Mouse (Mus musculus) liver, postnatal 0 days (tissue): ENCODE data around the gene Fam169b. TPM values are rescaled to one million over a fixed set of nuclear protein-coding genes. Genes with fewer than 3 reads are reported as not detected.
"Not testable (repeated sequence)": the region's sequence is repeated elsewhere in the genome, so short reads cannot be mapped to it uniquely, and the experiment has no call there.

ENCODE experiments used
- ATAC-seq: fragments of 200-750 bp; cut with Nextera tagmentation; 2 replicates; pipeline ENCODE4 v1.8.0; 2017; ENCODE audit warnings: mild to moderate bottlenecking, moderate library complexity
- DNase-seq: peaks from one replicate; pipeline ENCODE4 v3.0.0-alpha.2; 2016
- H3K27ac ChIP-seq: fragments of 300-500 bp; sonication (generic); 2 replicates; pipeline ENCODE4 v1.5.1; 2014; ENCODE audit warnings: antibody characterized with exemption, moderate library complexity, mild to moderate bottlenecking, low read depth
- H3K27me3 ChIP-seq: fragments of 300-500 bp; sonication (generic); 2 replicates; pipeline ENCODE4 v1.6.1; 2014; ENCODE audit warnings: low read length, control low read depth, mixed read lengths; ENCODE audit not compliant: insufficient read depth
- H3K36me3 ChIP-seq: fragments of 300-500 bp; sonication (generic); replicated peaks from 2 replicates; pipeline ENCODE4 v1.6.1; 2014; ENCODE audit warnings: mild to moderate bottlenecking, control low read depth, low read length, moderate library complexity, mixed read lengths; ENCODE audit not compliant: insufficient read depth
- H3K4me1 ChIP-seq: fragments of 300-500 bp; sonication (generic); 2 replicates; pipeline ENCODE4 v1.6.1; 2014; ENCODE audit warnings: antibody characterized with exemption, mild to moderate bottlenecking, control low read depth; ENCODE audit not compliant: insufficient read depth
- H3K4me2 ChIP-seq: fragments of 300-500 bp; sonication (generic); 2 replicates; pipeline ENCODE4 v1.6.1; 2014; ENCODE audit warnings: low read depth, mild to moderate bottlenecking, low read length, moderate library complexity, mixed read lengths
- H3K4me3 ChIP-seq: fragments of 300-500 bp; sonication (generic); 2 replicates; pipeline ENCODE4 v1.5.1; 2014; ENCODE audit warnings: low read depth, low read length
- H3K9ac ChIP-seq: fragments of 300-500 bp; sonication (generic); replicated peaks from 2 replicates; pipeline ENCODE4 v1.6.1; 2014; ENCODE audit warnings: mild to moderate bottlenecking, moderate library complexity
- H3K9me3 ChIP-seq: fragments of 300-500 bp; sonication (generic); 2 replicates; pipeline ENCODE4 v1.6.1; 2016; ENCODE audit warnings: mild to moderate bottlenecking, control low read depth, low read length, mixed read lengths
- CTCF ChIP-seq: sonication (generic); IDR thresholded peaks from 2 replicates; pipeline ENCODE4 v1.5.1; 2016; ENCODE audit warnings: antibody characterized with exemption, low read depth
- EP300 ChIP-seq: IDR thresholded peaks from 2 replicates; pipeline ENCODE4 v1.6.1; 2016; ENCODE audit warnings: antibody characterized with exemption, low read depth, mild to moderate bottlenecking
- WGBS: fragments of 180-500 bp; shearing (Covaris S2); extraction: QIAGEN DNeasy Blood & Tissue Kit; methylation state at CpG from one replicate; pipeline ENCODE4 v1.1.7; 2014; ENCODE audit not compliant: insufficient replicate concordance; 5-methylcytosine and 5-hydroxymethylcytosine counted together
- polyA plus RNA-seq: library from polyadenylated mRNA; unstranded; fragments of >200 nt; fragmentation: Nextera tagmentation; extraction: Ambion mirVana; gene quantifications from 2 replicates; pipeline ENCODE4 v1.2.1, GENCODE M21; 2015

Gene Fam169b
- polyA plus RNA-seq, 1 experiment from 2014 or later = 4.5 TPM

DNA sequence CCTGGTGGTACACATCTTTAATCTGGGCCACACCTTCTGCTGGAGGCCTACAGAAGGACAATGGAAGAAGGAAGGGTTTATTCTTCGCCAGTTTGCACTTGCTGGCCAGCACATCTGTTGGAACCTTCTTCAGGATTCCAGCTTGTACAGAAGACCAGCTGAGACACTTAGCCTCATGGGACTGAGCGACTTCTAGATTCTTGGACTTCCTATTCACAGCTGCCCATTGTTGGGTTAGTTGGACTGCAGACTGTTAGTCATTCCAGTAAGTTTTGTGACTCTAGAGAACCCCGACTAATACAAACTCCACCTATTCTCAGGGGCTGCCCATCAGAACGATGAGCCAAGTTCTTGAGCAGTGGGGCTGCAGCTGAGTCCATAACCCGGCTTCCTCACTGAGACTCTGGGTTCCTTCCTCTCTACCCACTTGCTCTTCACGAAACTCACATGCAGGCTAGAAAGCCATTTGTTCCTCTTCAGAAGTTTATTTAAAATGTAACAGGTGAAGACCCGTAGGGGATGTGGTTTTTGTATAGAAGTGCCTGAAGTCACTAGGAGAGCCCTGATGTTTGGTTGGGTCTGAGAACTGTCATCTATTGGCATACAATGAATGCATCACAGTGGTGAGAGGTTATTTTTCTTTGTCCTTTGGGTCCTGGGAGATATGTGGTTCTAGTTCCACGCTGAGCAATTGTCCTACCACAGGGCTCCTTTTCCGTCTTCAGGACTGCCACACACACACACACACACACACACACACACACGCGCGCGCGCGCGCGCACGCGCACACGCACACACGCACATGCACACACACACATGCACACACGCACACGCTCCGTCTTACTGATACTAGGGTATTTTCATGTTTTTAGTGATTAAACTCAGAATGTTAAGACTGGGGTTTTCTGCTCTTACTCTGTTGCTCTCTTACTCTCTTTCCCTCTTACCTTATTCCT lies 13.2 kb downstream of the Fam169b start:
- 71% methylated on average over 24 of the region's 24 CpGs for WGBS
- Histone ChIP-seq H3K4me2 (no peak overlapping the region), H3K4me1 (peaks cover 34% of the 10 kb centered on the region), H3K4me3 (no peak overlapping the region), H3K27me3 (no peaks in the 10 kb centered on the region), H3K9me3 (no peaks in the 10 kb centered on the region), H3K27ac (peak overlapping the region; percentile 87), H3K9ac (no peak overlapping the region), H3K36me3 (no peaks in the 10 kb centered on the region)
- ATAC-seq (no peak), DNase-seq (no peak)
- TF ChIP-seq EP300 (no peak), CTCF (no peak)

- no peaks in the 10 kb centered on the region for H3K36me3 ChIP-seq
- H3K27me3 ChIP-seq = no peaks in the 10 kb centered on the region
- TF ChIP-seq CTCF = no peak
- DNase-seq (no peak), ATAC-seq (no peak)
- H3K9me3 ChIP-seq = no peaks in the 10 kb centered on the region
- no peak overlapping the region for H3K4me3 ChIP-seq
- H3K9ac ChIP-seq = no peak overlapping the region
- WGBS = 58% methylated on average over 2 of the region's 2 CpGs
- no peak overlapping the region for H3K4me2 ChIP-seq
- H3K4me1 ChIP-seq = peaks cover 34% of the 10 kb centered on the region
- H3K27ac ChIP-seq = peak overlapping the region; percentile 16; the same call in 1 of the 2 replicates
Observed at GRCm38 (mm10) chr7:68287582-68287981, 13.9 kb downstream of the Fam169b start.

DNA sequence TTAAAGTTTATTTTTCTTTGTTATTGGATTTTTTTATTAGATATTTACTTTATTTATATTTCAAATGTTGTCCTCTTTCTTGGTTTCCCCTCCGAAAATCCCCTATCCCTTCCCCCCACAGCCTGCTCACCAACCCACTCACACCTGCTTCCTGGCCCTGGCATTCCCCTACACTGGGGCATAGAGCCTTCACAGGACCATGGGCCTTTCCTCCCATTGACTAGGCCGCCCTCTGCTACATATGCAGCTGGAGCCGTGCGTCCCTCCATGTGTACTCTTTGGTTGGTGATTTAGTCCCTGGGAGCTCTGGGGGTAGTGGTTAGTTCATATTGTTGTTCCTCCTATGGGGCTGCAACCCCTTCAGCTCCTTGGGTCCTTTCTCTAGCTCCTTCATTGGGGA lies 14.4 kb downstream of the Fam169b start:
- H3K4me1 ChIP-seq = peaks cover 33% of the 10 kb centered on the region
- H3K27ac ChIP-seq, H3K9me3 ChIP-seq, H3K27me3 ChIP-seq, DNase-seq, H3K9ac ChIP-seq, ATAC-seq, H3K36me3 ChIP-seq, H3K4me2 ChIP-seq, H3K4me3 ChIP-seq: not testable (repeated sequence)
- WGBS = 81% methylated on average over 4 of the region's 4 CpGs

- Histone ChIP-seq H3K9ac (no peak overlapping the region), H3K4me1 (peaks cover 24% of the 10 kb centered on the region), H3K4me3 (no peak overlapping the region), H3K27me3 (no peaks in the 10 kb centered on the region), H3K4me2 (no peak overlapping the region), H3K9me3 (no peaks in the 10 kb centered on the region), H3K27ac (no peak overlapping the region), H3K36me3 (no peaks in the 10 kb centered on the region)
- WGBS = 85% methylated on average over 8 of the region's 8 CpGs
- no peak for DNase-seq
- ATAC-seq = no peak
- TF ChIP-seq EP300 (no peak), CTCF (no peak)
Observed at GRCm38 (mm10) chr7:68289081-68289480, 15.4 kb downstream of the Fam169b start.

- Histone ChIP-seq H3K9ac (no peak overlapping the region), H3K36me3 (no peaks in the 10 kb centered on the region), H3K9me3 (no peaks in the 10 kb centered on the region), H3K4me1 (peaks cover under 1% of the 10 kb centered on the region; the same call in 1 of the 2 replicates), H3K27me3 (no peaks in the 10 kb centered on the region), H3K4me2 (no peak overlapping the region), H3K4me3 (no peak overlapping the region), H3K27ac (no peak overlapping the region)
- DNase-seq (no peak), ATAC-seq (no peak)
- WGBS = 70% methylated on average over 1 of the region's 1 CpGs
- no peak for TF ChIP-seq CTCF
- TF ChIP-seq EP300 = no peak
Observed at GRCm38 (mm10) chr7:68291603-68292002, 18.0 kb downstream of the Fam169b start.

DNA sequence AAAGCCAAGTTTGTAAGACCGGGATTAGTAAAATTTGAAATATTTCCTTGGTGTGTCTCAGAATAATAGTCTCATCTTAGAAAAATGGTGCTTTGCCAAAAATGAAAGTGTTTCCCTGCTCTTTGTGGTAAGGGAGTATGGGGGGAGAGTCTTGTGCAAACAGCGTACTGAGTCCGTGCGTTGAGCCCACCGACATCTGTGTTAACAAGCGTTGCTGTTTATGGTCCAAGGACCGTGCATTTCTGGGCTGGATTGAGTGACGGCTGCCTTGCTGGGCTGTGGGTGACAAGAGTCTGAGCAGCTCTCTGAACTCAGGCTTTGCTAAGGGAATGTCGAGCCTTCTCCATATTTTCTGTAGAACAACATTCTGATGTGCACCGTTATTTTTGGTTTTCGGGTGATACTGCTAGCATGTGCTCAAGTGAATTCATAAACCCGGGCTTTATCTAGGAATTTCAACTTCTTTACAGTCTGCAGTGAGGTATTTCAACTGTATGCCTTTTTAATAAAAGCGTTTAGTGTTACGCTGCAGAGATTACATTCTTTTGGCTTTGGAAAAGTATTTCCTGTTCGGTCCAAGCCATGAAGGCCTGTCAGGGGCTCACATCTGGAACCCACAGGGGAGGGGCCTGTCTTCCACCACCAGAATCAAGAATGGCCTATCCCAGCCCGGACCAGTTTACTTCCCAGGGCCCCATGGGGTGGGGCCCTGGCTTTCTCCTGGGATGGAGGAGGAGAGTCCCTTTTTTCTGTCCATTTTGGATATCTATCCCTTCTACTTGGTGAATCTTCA lies 20.6 kb downstream of the Fam169b start:
- no peaks in the 10 kb centered on the region for H3K36me3 ChIP-seq
- DNase-seq (no peak), ATAC-seq (no peak)
- H3K4me2 ChIP-seq = no peak overlapping the region
- no peak overlapping the region for H3K4me3 ChIP-seq
- WGBS = 72% methylated on average over 16 of the region's 16 CpGs
- no peaks in the 10 kb centered on the region for H3K4me1 ChIP-seq
- no peak overlapping the region for H3K27ac ChIP-seq
- no peaks in the 10 kb centered on the region for H3K9me3 ChIP-seq
- no peaks in the 10 kb centered on the region for H3K27me3 ChIP-seq
- TF ChIP-seq EP300 (no peak), CTCF (no peak)
- H3K9ac ChIP-seq = no peak overlapping the region
